Mouse (Mus musculus): ENCODE results near the gene Dusp3.

DNA sequence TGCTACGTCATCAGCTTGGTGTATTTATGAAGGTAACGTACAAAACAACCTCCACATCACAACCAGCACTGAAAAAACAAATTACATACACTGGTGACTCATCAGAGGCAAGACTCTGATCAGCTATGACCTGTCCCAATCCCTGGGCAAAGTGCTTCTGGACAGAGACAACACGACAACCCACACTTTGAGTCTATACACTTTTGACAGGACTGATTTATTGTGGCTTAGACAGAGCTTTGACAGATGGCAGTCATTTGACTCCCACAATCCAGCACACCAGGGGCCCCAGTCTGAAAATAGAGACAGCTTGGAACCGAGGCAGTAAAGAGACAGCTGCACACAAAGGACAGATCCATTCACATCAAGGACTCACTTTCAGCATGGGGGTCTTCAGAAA is 12.7 kb upstream of the Dusp3 start:
- no peak for TF ChIP-seq CTCF (IDR thresholded peaks at IDR 0.05; ENCODE audit: low read depth)
- peak; percentile 61; the same call in 1 of the 2 replicates for TF ChIP-seq EP300 (IDR thresholded peaks at IDR 0.05; ENCODE audit: low read depth)

All from liver, postnatal 0 days (tissue).